In the genomic region with DNA sequence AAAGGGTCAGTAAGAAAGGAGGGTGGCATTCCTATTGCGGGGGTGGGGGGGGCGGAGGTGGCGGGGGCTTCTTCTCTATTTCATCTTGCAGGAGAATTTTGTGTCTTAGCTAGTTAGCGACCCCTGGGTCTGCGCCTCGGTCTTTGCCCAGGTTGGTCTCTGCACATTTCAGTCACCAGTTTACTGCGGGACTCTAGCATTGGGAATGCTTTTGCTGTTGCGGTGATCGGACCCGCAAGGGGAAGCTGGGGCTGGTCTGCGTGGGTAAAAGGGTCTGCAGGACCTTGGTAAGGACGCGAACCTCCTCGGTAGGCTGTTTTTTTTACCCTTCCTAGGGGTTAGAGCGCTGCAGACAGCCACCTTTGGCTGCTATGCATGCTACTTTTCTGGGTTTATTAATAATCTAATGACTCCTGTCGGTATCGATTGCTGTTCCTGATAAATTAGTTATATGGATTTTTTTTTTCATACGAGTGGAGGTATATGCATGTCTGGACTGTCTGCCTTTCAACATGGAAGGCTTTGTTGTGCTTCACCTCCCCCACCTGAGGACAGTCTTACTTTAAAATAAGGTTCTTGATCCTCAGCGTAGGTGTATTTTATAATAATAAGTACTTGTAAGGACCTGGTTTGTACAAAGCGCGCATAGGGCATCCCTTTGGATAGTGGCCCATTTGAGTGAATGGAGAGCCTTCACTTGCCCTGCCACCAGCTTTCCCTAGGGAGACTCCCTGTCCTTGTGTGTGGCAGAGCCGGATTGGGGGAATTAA, we compare ENCODE assay signal across 7 mouse cellular contexts. TPM values are rescaled to one million over a fixed set of nuclear protein-coding genes. Genes with fewer than 3 reads are reported as not detected.
DNase-seq lines count a peak whose midpoint lies in the region; ATAC-seq and TF ChIP-seq lines count a peak whose summit lies in the region.

No protein-coding gene starts in this region.

- H3K9me3 ChIP-seq in heart, embryonic 16.5 days (replicated peaks; ENCODE audit: control insufficient read depth, low read length), result no peaks in the 10 kb centered on the region
- H3K9me3 ChIP-seq in limb, embryonic 15.5 days, result no peaks in the 10 kb centered on the region

- no peak overlapping the region for H3K27ac ChIP-seq in spleen, adult 2 months (ENCODE audit: insufficient read depth, low read length)
- H3K27ac ChIP-seq in heart, embryonic 16.5 days (ENCODE audit: low read length), result no peak overlapping the region
- H3K27ac ChIP-seq in limb, embryonic 15.5 days, result no peak overlapping the region
- H3K27ac ChIP-seq in small intestine, adult 2 months (ENCODE audit: insufficient read depth, low read depth, low read length), result peak overlapping the region; percentile 77

- H3K4me3 ChIP-seq in spleen, adult 2 months (ENCODE audit: extremely low read depth, insufficient read depth, insufficient read length), result peak overlapping the region; percentile 87
- peak overlapping the region; percentile 97 for H3K4me3 ChIP-seq in heart, embryonic 16.5 days (ENCODE audit: low read length)
- H3K4me3 ChIP-seq in limb, embryonic 15.5 days, result peak overlapping the region; percentile 71
- peak overlapping the region; percentile 79 for H3K4me3 ChIP-seq in small intestine, adult 2 months (ENCODE audit: low read depth, low read length)

- no peaks in the 10 kb centered on the region for H3K36me3 ChIP-seq in spleen, adult 2 months (ENCODE audit: control insufficient read depth, insufficient read depth, low read length)
- H3K36me3 ChIP-seq in heart, embryonic 16.5 days (ENCODE audit: control insufficient read depth, insufficient read depth), result no peaks in the 10 kb centered on the region
- no peaks in the 10 kb centered on the region for H3K36me3 ChIP-seq in limb, embryonic 15.5 days
- no peaks in the 10 kb centered on the region for H3K36me3 ChIP-seq in small intestine, adult 2 months (ENCODE audit: control insufficient read depth, insufficient read depth, low read length)

- H3K27me3 ChIP-seq in spleen, adult 2 months (ENCODE audit: control insufficient read depth, insufficient read depth, low read length), result no peaks in the 10 kb centered on the region
- H3K27me3 ChIP-seq in heart, embryonic 16.5 days (ENCODE audit: control insufficient read depth, insufficient read depth, low read length), result no peaks in the 10 kb centered on the region
- no peaks in the 10 kb centered on the region for H3K27me3 ChIP-seq in limb, embryonic 15.5 days
- H3K27me3 ChIP-seq in small intestine, adult 2 months (ENCODE audit: control insufficient read depth, insufficient read depth, low read length), result no peaks in the 10 kb centered on the region

- peak overlapping the region; percentile 93 for H3K4me2 ChIP-seq in heart, embryonic 16.5 days (ENCODE audit: low read depth, low read length)
- peak overlapping the region; percentile 84 for H3K4me2 ChIP-seq in limb, embryonic 15.5 days

- 19% methylated on average over 22 of the region's 22 CpGs for WGBS in spleen, adult 2 months
- WGBS in heart, embryonic 16.5 days, result 7% methylated on average over 22 of the region's 22 CpGs
- 7% methylated on average over 22 of the region's 22 CpGs for WGBS in limb, embryonic 15.5 days
- 4% methylated on average over 22 of the region's 22 CpGs for WGBS in small intestine, adult 2 months

- H3K4me1 ChIP-seq in spleen, adult 2 months (ENCODE audit: control insufficient read depth, insufficient read depth, insufficient read length), result peaks cover 3% of the 10 kb centered on the region
- peaks cover 17% of the 10 kb centered on the region for H3K4me1 ChIP-seq in heart, embryonic 16.5 days (ENCODE audit: control insufficient read depth, insufficient read depth, low read length)
- H3K4me1 ChIP-seq in limb, embryonic 15.5 days, result peaks cover 7% of the 10 kb centered on the region; the same call in 1 of the 2 replicates
- H3K4me1 ChIP-seq in small intestine, adult 2 months (ENCODE audit: control insufficient read depth, insufficient read depth, insufficient read length, low read length), result no peaks in the 10 kb centered on the region

- TF ChIP-seq CTCF in spleen, adult 2 months (IDR thresholded peaks at IDR 0.05; ENCODE audit: extremely low read depth, insufficient read depth, insufficient read length, insufficient replicate concordance), result no peak
- TF ChIP-seq CTCF in small intestine, adult 2 months (IDR thresholded peaks at IDR 0.05; ENCODE audit: extremely low read depth, insufficient read length, insufficient replicate concordance, low read depth, low read length), result no peak

- no peak for TF ChIP-seq POLR2A in spleen, adult 2 months (IDR thresholded peaks at IDR 0.05; ENCODE audit: low read depth, low read length)
- no peak for TF ChIP-seq POLR2A in small intestine, adult 2 months (IDR thresholded peaks at IDR 0.05; ENCODE audit: low read depth, low read length)

- DNase-seq in spleen, adult 2 months (ENCODE audit: low read depth in 1 of 2, low spot score in 2 of 2), result peak in 1 of 2 experiments; percentile 8
- no peak for DNase-seq in spleen, postnatal 36 days (ENCODE audit: low spot score in 2 of 2)
- DNase-seq in cerebellum, adult 9-10 months, result peak; percentile 59
- DNase-seq in urinary bladder, postnatal 10 days (ENCODE audit: low spot score), result no peak

- no peak for ATAC-seq in heart, embryonic 16.5 days (replicated peaks; ENCODE audit: extremely low read depth, insufficient read depth, low FRiP score)
- no peak for ATAC-seq in limb, embryonic 15.5 days (ENCODE audit: insufficient number of reproducible peaks, low FRiP score, low TSS enrichment, low read depth)

- peak overlapping the region; percentile 99 for H3K9ac ChIP-seq in heart, embryonic 16.5 days (ENCODE audit: low read length)
- peak overlapping the region; percentile 78; the same call in 1 of the 2 replicates for H3K9ac ChIP-seq in limb, embryonic 15.5 days

RNA-seq across cellular contexts. Expression of a gene that starts 2.0 kb away (rescaled TPM):
- 5.3 and 9.3 TPM in 2 replicates for polyA plus RNA-seq in spleen, adult 2 months (2012; rRNA removed)
- polyA plus RNA-seq in heart, embryonic 16.5 days (2015; fragmentation: Nextera tagmentation; extraction: Ambion mirVana), result 88.5 and 93.9 TPM in 2 replicates
- 132 and 139 TPM in 2 replicates for polyA plus RNA-seq in limb, embryonic 15.5 days (2015; fragmentation: Nextera tagmentation; extraction: Ambion mirVana)
- polyA plus RNA-seq in small intestine, adult 2 months (2012; rRNA removed), result 4.1 and 7.3 TPM in 2 replicates
